Mouse (Mus musculus): ENCODE measurements at regions not wholly inside any gene's neighbourhood (a gene's known extent, or its start where the extent isn't known, plus 50 kb on each side); places are given as distances from the start of the nearest gene placed in this dataset.

GRCm38 (mm10) chr13:114237391-114237790, 150.7 kb downstream of the Ndufs4 start:
- DNase-seq = no peak
- Histone ChIP-seq H3K27ac (ENCODE audit: low read depth, low read length) (no peak overlapping the region), H3K36me3 (ENCODE audit: insufficient read depth) (no peaks in the 10 kb centered on the region), H3K27me3 (ENCODE audit: insufficient read depth, low read length) (no peaks in the 10 kb centered on the region), H3K9ac (no peak overlapping the region), H3K9me3 (ENCODE audit: low read length) (no peaks in the 10 kb centered on the region), H3K4me1 (ENCODE audit: insufficient read depth) (no peaks in the 10 kb centered on the region), H3K4me2 (ENCODE audit: low read depth) (no peak overlapping the region), H3K4me3 (ENCODE audit: low read depth, low read length) (no peak overlapping the region)
- WGBS = 92% methylated on average over 8 of the region's 8 CpGs
- TF ChIP-seq CTCF (IDR thresholded peaks at IDR 0.05; ENCODE audit: low read depth) = no peak
- no peak for ATAC-seq

GRCm38 (mm10) chr13:114235892-114236291, 152.2 kb downstream of the Ndufs4 start:
- TF ChIP-seq CTCF (IDR thresholded peaks at IDR 0.05; ENCODE audit: low read depth) = no peak
- no peaks in the 10 kb centered on the region for H3K9me3 ChIP-seq (ENCODE audit: low read length)
- H3K27me3 ChIP-seq (ENCODE audit: insufficient read depth, low read length) = no peaks in the 10 kb centered on the region
- H3K27ac ChIP-seq (ENCODE audit: low read depth, low read length) = no peak overlapping the region
- 77% methylated on average over 4 of the region's 4 CpGs for WGBS
- no peak for ATAC-seq
- H3K36me3 ChIP-seq (ENCODE audit: insufficient read depth) = no peaks in the 10 kb centered on the region
- no peak overlapping the region for H3K4me3 ChIP-seq (ENCODE audit: low read depth, low read length)
- no peak overlapping the region for H3K4me2 ChIP-seq (ENCODE audit: low read depth)
- H3K9ac ChIP-seq = no peak overlapping the region
- no peak for DNase-seq
- H3K4me1 ChIP-seq (ENCODE audit: insufficient read depth) = no peaks in the 10 kb centered on the region

- no peak for TF ChIP-seq CTCF (IDR thresholded peaks at IDR 0.05; ENCODE audit: low read depth)
- no peak overlapping the region for H3K9ac ChIP-seq
- 92% methylated on average over 3 of the region's 3 CpGs for WGBS
- H3K9me3 ChIP-seq (ENCODE audit: low read length) = no peaks in the 10 kb centered on the region
- H3K27ac ChIP-seq (ENCODE audit: low read depth, low read length) = no peak overlapping the region
- no peaks in the 10 kb centered on the region for H3K4me1 ChIP-seq (ENCODE audit: insufficient read depth)
- DNase-seq (no peak), ATAC-seq (no peak)
- H3K4me3 ChIP-seq (ENCODE audit: low read depth, low read length) = no peak overlapping the region
- H3K4me2 ChIP-seq (ENCODE audit: low read depth) = no peak overlapping the region
- no peaks in the 10 kb centered on the region for H3K27me3 ChIP-seq (ENCODE audit: insufficient read depth, low read length)
- no peaks in the 10 kb centered on the region for H3K36me3 ChIP-seq (ENCODE audit: insufficient read depth)
These were observed 155.9 kb downstream of the Ndufs4 start for GRCm38 (mm10) chr13:114232203-114232602.

GRCm38 (mm10) chr13:114230557-114230956, 157.5 kb downstream of the Ndufs4 start:
- Histone ChIP-seq H3K9ac (no peak overlapping the region), H3K36me3 (ENCODE audit: insufficient read depth) (no peaks in the 10 kb centered on the region), H3K4me3 (ENCODE audit: low read depth, low read length) (no peak overlapping the region), H3K4me1 (ENCODE audit: insufficient read depth) (no peaks in the 10 kb centered on the region), H3K4me2 (ENCODE audit: low read depth) (no peak overlapping the region), H3K9me3 (ENCODE audit: low read length) (no peaks in the 10 kb centered on the region), H3K27ac (ENCODE audit: low read depth, low read length) (no peak overlapping the region), H3K27me3 (ENCODE audit: insufficient read depth, low read length) (no peaks in the 10 kb centered on the region)
- DNase-seq (no peak), ATAC-seq (no peak)
- 91% methylated on average over 4 of the region's 4 CpGs for WGBS
- no peak for TF ChIP-seq CTCF (IDR thresholded peaks at IDR 0.05; ENCODE audit: low read depth)

- Histone ChIP-seq H3K4me3 (ENCODE audit: low read depth, low read length) (no peak overlapping the region), H3K4me2 (ENCODE audit: low read depth) (no peak overlapping the region), H3K9me3 (ENCODE audit: low read length) (no peaks in the 10 kb centered on the region), H3K36me3 (ENCODE audit: insufficient read depth) (no peaks in the 10 kb centered on the region), H3K27me3 (ENCODE audit: insufficient read depth, low read length) (no peaks in the 10 kb centered on the region), H3K4me1 (ENCODE audit: insufficient read depth) (no peaks in the 10 kb centered on the region), H3K27ac (ENCODE audit: low read depth, low read length) (no peak overlapping the region), H3K9ac (no peak overlapping the region)
- no peak for TF ChIP-seq CTCF (IDR thresholded peaks at IDR 0.05; ENCODE audit: low read depth)
- ATAC-seq (no peak), DNase-seq (no peak)
- 41% methylated on average over 4 of the region's 4 CpGs for WGBS
These were observed 161.0 kb downstream of the Ndufs4 start for GRCm38 (mm10) chr13:114227046-114227445.

- ATAC-seq (no peak), DNase-seq (no peak)
- H3K27me3 ChIP-seq (ENCODE audit: insufficient read depth, low read length) = no peaks in the 10 kb centered on the region
- H3K27ac ChIP-seq (ENCODE audit: low read depth, low read length) = no peak overlapping the region
- no peak for TF ChIP-seq CTCF (IDR thresholded peaks at IDR 0.05; ENCODE audit: low read depth)
- no peaks in the 10 kb centered on the region for H3K9me3 ChIP-seq (ENCODE audit: low read length)
- no peak overlapping the region for H3K4me3 ChIP-seq (ENCODE audit: low read depth, low read length)
- no peak overlapping the region for H3K9ac ChIP-seq
- no peak overlapping the region for H3K4me2 ChIP-seq (ENCODE audit: low read depth)
- 47% methylated on average over 7 of the region's 7 CpGs for WGBS
- H3K36me3 ChIP-seq (ENCODE audit: insufficient read depth) = no peaks in the 10 kb centered on the region
- no peaks in the 10 kb centered on the region for H3K4me1 ChIP-seq (ENCODE audit: insufficient read depth)
These were observed 161.7 kb downstream of the Ndufs4 start for GRCm38 (mm10) chr13:114226291-114226925.

GRCm38 (mm10) chr13:114219870-114220492, 168.1 kb downstream of the Ndufs4 start:
- WGBS = 47% methylated on average over 5 of the region's 5 CpGs
- no peaks in the 10 kb centered on the region for H3K36me3 ChIP-seq (ENCODE audit: insufficient read depth)
- H3K9me3 ChIP-seq (ENCODE audit: low read length) = no peaks in the 10 kb centered on the region
- peak; percentile 71 for ATAC-seq
- no peak overlapping the region for H3K9ac ChIP-seq
- TF ChIP-seq CTCF (IDR thresholded peaks at IDR 0.05; ENCODE audit: low read depth) = no peak
- H3K27me3 ChIP-seq (ENCODE audit: insufficient read depth, low read length) = no peaks in the 10 kb centered on the region
- no peak overlapping the region for H3K4me3 ChIP-seq (ENCODE audit: low read depth, low read length)
- peak; percentile 18 for DNase-seq
- no peak overlapping the region for H3K4me2 ChIP-seq (ENCODE audit: low read depth)
- no peak overlapping the region for H3K27ac ChIP-seq (ENCODE audit: low read depth, low read length)
- H3K4me1 ChIP-seq (ENCODE audit: insufficient read depth) = no peaks in the 10 kb centered on the region

All from forebrain, postnatal 0 days (tissue).